Mouse (Mus musculus): Measurements from ENCODE around the gene Memo1.

GRCm38 (mm10) chr17:74242788-74243187 is 52.5 kb downstream of the Memo1 start:
- TF ChIP-seq TAL1 (IDR thresholded peaks at IDR 0.05; ENCODE audit: low read length) (no peak), GATA1 (IDR thresholded peaks at IDR 0.05; ENCODE audit: low read length) (no peak)

Measured in erythroblast, embryonic 14.5 days (primary cell).